Mouse (Mus musculus) limb, embryonic 14.5 days (tissue): ENCODE measurements around the gene C1qtnf4. TPM values are rescaled to one million over a fixed set of nuclear protein-coding genes. Genes with fewer than 3 reads are reported as not detected.

Experiments used
- ATAC-seq: fragments of 200-750 bp; cut with Nextera tagmentation; 2 replicates; pipeline ENCODE4 v1.8.0; 2017; ENCODE audit warnings: low read depth, moderate number of reproducible peaks, moderate TSS enrichment; ENCODE audit not compliant: low FRiP score
- DNase-seq: peaks from one replicate; pipeline ENCODE4 v3.0.0-alpha.2; 2015; ENCODE audit warnings: low spot score
- H3K27ac ChIP-seq: fragments of 300-500 bp; sonication (generic); replicated peaks from 2 replicates; pipeline ENCODE4 v1.5.1; 2014; ENCODE audit warnings: low read depth, mild to moderate bottlenecking, low read length, moderate library complexity, mixed read lengths
- H3K27me3 ChIP-seq: fragments of 300-500 bp; sonication (generic); 2 replicates; pipeline ENCODE4 v1.6.1; 2014; ENCODE audit warnings: low read length, mixed read lengths; ENCODE audit not compliant: control insufficient read depth, insufficient read depth
- H3K36me3 ChIP-seq: fragments of 300-500 bp; sonication (generic); 2 replicates; pipeline ENCODE4 v1.6.1; 2014; ENCODE audit warnings: mild to moderate bottlenecking, low read length, moderate library complexity, mixed read lengths; ENCODE audit not compliant: control insufficient read depth, insufficient read depth
- H3K4me1 ChIP-seq: fragments of 300-500 bp; sonication (generic); 2 replicates; pipeline ENCODE4 v1.6.1; 2014; ENCODE audit warnings: antibody characterized with exemption, low read length, mixed read lengths; ENCODE audit not compliant: control insufficient read depth, insufficient read depth
- H3K4me2 ChIP-seq: fragments of 300-500 bp; sonication (generic); replicated peaks from 2 replicates; pipeline ENCODE4 v1.6.1; 2014; ENCODE audit warnings: low read depth, mild to moderate bottlenecking, low read length, moderate library complexity; ENCODE audit not compliant: severe bottlenecking
- H3K4me3 ChIP-seq: fragments of 300-500 bp; sonication (generic); replicated peaks from 2 replicates; pipeline ENCODE4 v1.5.1; 2014; ENCODE audit warnings: low read length
- H3K9ac ChIP-seq: fragments of 300-500 bp; sonication (generic); 2 replicates; pipeline ENCODE4 v1.6.1; 2014; ENCODE audit warnings: mild to moderate bottlenecking, low read depth, low read length, moderate library complexity; ENCODE audit not compliant: severe bottlenecking
- H3K9me3 ChIP-seq: fragments of 300-500 bp; sonication (generic); 2 replicates; pipeline ENCODE4 v1.6.1; 2016; ENCODE audit warnings: low read length; ENCODE audit not compliant: control insufficient read depth
- POLR2A ChIP-seq: fragments of 200-500 bp; IDR thresholded peaks from 2 replicates; pipeline ENCODE4 v1.8.0; 2012; ENCODE audit warnings: inconsistent platforms, mild to moderate bottlenecking, moderate library complexity, borderline replicate concordance; ENCODE audit not compliant: insufficient read depth, insufficient read length; ENCODE audit errors: extremely low read depth
- WGBS: fragments of 180-500 bp; shearing (Covaris S2); extraction: QIAGEN DNeasy Blood & Tissue Kit; methylation state at CpG from one replicate; pipeline ENCODE4 v1.1.7; 2014; 5-methylcytosine and 5-hydroxymethylcytosine counted together
- polyA plus RNA-seq, 2 experiments: library from polyadenylated mRNA; depleted of rRNA in 1 of 2; stranded (reverse) in 1 of 2; unstranded in 1 of 2; fragments of >200 nt; fragmentation: Nextera tagmentation in 1 of 2; extraction: Ambion mirVana in 1 of 2; gene quantifications; 2 replicates each; pipeline versions ENCODE4 v1.2.1 to v1.2.3; 2012 to 2014

Gene C1qtnf4
- polyA plus RNA-seq, 2 experiments = 28.6 to 32.0 TPM

DNA sequence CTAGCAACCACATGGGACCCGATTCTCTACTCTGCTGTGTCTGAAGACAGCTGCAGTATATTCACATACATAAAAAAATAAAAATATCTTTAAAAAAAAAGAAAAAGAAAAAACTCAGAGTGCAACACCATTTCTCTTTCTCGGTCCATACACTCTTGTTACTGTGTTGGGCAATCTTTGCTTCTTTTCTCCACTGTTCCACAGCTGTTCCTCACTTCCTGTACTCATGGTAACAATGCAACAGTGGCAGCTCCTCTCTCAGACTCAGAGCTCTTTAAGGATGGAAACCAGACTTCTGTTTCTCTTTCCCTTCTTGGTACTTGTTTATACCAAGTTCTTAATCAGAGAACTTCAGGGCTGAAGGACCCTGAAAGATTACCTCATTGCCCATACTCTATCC lies 17.7 kb downstream of the C1qtnf4 start:
- WGBS = 81% methylated on average over 2 of the region's 2 CpGs
- peak overlapping the region; percentile 70 for H3K4me3 ChIP-seq
- peak overlapping the region; percentile 51 for H3K4me2 ChIP-seq
- ATAC-seq = no peak
- H3K27me3 ChIP-seq = no peaks in the 10 kb centered on the region
- peak overlapping the region; percentile 87; the same call in 1 of the 2 replicates for H3K9ac ChIP-seq
- DNase-seq = no peak
- H3K27ac ChIP-seq = no peak overlapping the region
- peaks cover 13% of the 10 kb centered on the region for H3K4me1 ChIP-seq
- no peak for TF ChIP-seq POLR2A
- peaks cover 55% of the 10 kb centered on the region for H3K36me3 ChIP-seq
- no peaks in the 10 kb centered on the region for H3K9me3 ChIP-seq

DNA sequence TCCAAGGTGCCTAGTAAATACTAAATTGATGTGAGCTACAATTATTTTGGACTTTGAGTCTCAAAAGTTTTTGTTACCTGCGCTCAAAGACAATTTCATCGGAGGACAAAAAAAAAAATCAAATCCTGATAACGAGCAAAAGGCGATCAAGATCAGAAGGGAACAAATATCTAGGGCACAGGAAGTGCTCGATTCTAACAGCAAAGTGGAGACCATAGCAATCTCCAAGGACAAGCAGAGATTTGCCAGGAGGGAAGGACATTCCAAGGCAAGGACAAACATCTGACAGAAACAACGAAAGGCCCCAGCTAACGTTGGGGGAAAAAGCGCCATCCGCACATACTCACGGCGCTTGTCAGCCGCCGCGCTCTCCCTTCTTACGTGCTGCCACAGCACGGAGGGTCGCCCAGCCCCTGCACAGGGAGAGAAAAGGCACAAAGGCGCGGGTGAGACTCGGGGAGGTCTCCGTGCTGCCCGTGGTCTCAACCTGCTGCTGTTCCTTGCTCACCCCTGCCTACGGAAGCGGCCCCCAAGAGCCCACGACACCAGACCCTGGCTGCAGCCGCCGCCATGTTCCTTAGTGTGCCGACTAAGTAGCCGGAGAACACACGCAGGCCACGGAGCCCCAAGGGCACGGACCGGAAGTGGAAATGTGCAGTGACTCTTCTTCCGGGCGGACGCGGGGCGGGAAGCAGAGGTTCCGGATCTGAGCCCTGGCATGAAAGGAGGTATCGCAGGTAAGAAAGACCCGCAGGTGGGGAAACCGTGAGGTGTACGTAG lies 18.6 kb downstream of the C1qtnf4 start, which contains the start of the genes Kbtbd4 and Ndufs3:
Kbtbd4 (plus strand) TSS at position 665 of the 780 bp plus-strand sequence.
Ndufs3 (minus strand) TSS at position 752 of the 780 bp plus-strand sequence.
- Histone ChIP-seq H3K4me2 (peak within 1 kb of the TSS; percentile 51), H3K4me3 (peak within 1 kb of the TSS; percentile 70), H3K27me3 (no peaks in the 10 kb centered on the region), H3K4me1 (peaks cover 13% of the 10 kb centered on the region), H3K36me3 (peaks cover 56% of the 10 kb centered on the region), H3K27ac (peak within 1 kb of the TSS; percentile 82), H3K9ac (peak within 1 kb of the TSS; percentile 87), H3K9me3 (no peaks in the 10 kb centered on the region)
- DNase-seq = peak; percentile 92
- under 1% methylated on average over 43 of the region's 43 CpGs for WGBS
- peak; percentile 89; the same call in 1 of the 2 replicates for TF ChIP-seq POLR2A
- ATAC-seq = peak; percentile 93

- Histone ChIP-seq H3K27me3 (no peaks in the 10 kb centered on the region), H3K4me2 (peak overlapping the region; percentile 51), H3K9ac (peak overlapping the region; percentile 87), H3K4me1 (peaks cover 13% of the 10 kb centered on the region), H3K27ac (peak overlapping the region; percentile 82; the same call in 1 of the 2 replicates), H3K9me3 (no peaks in the 10 kb centered on the region), H3K4me3 (peak overlapping the region; percentile 70), H3K36me3 (peaks cover 56% of the 10 kb centered on the region)
- DNase-seq = no peak
- no peak for TF ChIP-seq POLR2A
- ATAC-seq = peak; percentile 38
- WGBS = 2% methylated on average over 21 of the region's 21 CpGs
Measured at GRCm38 (mm10) chr2:90904856-90905224, 19.2 kb downstream of the C1qtnf4 start.

DNA sequence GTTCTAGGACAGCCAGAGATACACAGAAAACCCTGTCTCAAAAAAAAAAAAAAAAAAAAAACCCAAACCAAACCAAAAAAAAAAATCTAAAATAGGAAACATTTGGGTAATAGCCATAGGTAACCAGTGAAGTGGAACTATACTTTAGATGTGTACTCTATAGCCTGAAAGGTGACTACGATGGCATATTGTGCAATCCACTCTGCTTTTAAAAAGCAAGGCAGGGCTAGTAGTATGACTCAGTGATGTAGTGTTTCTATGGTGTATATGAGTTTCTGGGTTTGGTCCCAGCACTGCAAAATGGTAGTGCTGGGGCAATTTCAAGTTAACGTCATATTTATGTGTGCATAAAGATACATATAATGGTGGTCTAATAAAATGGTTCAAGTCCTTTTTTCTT lies 21.1 kb downstream of the C1qtnf4 start:
- peaks cover 13% of the 10 kb centered on the region for H3K4me1 ChIP-seq
- no peak overlapping the region for H3K4me2 ChIP-seq
- no peaks in the 10 kb centered on the region for H3K27me3 ChIP-seq
- H3K9ac ChIP-seq = no peak overlapping the region
- no peak overlapping the region for H3K27ac ChIP-seq
- DNase-seq (no peak), ATAC-seq (no peak)
- H3K4me3 ChIP-seq = no peak overlapping the region
- H3K9me3 ChIP-seq = no peaks in the 10 kb centered on the region
- TF ChIP-seq POLR2A = no peak
- 92% methylated on average over 2 of the region's 2 CpGs for WGBS
- peaks cover 66% of the 10 kb centered on the region for H3K36me3 ChIP-seq

GRCm38 (mm10) chr2:90910861-90911260 lies 25.2 kb downstream of the C1qtnf4 start:
- H3K9me3 ChIP-seq = no peaks in the 10 kb centered on the region
- H3K27me3 ChIP-seq = no peaks in the 10 kb centered on the region
- H3K4me2 ChIP-seq = no peak overlapping the region
- ATAC-seq = no peak
- TF ChIP-seq POLR2A = no peak
- DNase-seq = no peak
- peaks cover 5% of the 10 kb centered on the region; the same call in 1 of the 2 replicates for H3K4me1 ChIP-seq
- H3K36me3 ChIP-seq = peaks cover 76% of the 10 kb centered on the region
- no peak overlapping the region for H3K9ac ChIP-seq
- H3K27ac ChIP-seq = no peak overlapping the region
- WGBS = 74% methylated on average over 1 of the region's 1 CpGs
- H3K4me3 ChIP-seq = no peak overlapping the region
